Mouse (Mus musculus) ES-E14 (cell line): Measurements from ENCODE around the gene Dnase2b. TPM values are rescaled to one million over a fixed set of nuclear protein-coding genes. Genes with fewer than 3 reads are reported as not detected.

Experiments used
- DNase-seq: peaks from one replicate; pipeline ENCODE4 v3.0.0-alpha.2; 2013; ENCODE audit warnings: low read depth, low spot score
- H3K27ac ChIP-seq: 2 replicates; pipeline ENCODE4 v1.5.1; 2012; ENCODE audit warnings: low read depth, mild to moderate bottlenecking, low read length, moderate library complexity, mixed read lengths; ENCODE audit not compliant: poor library complexity, insufficient read depth, severe bottlenecking
- H3K36me3 ChIP-seq: 2 replicates; pipeline ENCODE4 v1.6.1; 2012; ENCODE audit warnings: mild to moderate bottlenecking, low read length, moderate library complexity, mixed read lengths; ENCODE audit not compliant: control insufficient read depth, poor library complexity, insufficient read depth, severe bottlenecking
- H3K4me1 ChIP-seq, 2 experiments: fragments of 150-350 bp in 1 of 2; sonication (generic) in 1 of 2; 2 replicates each; pipeline ENCODE4 v1.6.1; 2012; ENCODE audit warnings: low read length in 2 of 2, mild to moderate bottlenecking in 1 of 2, mixed read lengths in 1 of 2; ENCODE audit not compliant: control insufficient read depth in 2 of 2, insufficient read depth in 2 of 2, poor library complexity in 1 of 2
- H3K4me3 ChIP-seq, 2 experiments: fragments of 150-350 bp in 1 of 2; sonication (generic) in 1 of 2; 2 replicates each; pipeline ENCODE4 v1.5.1; 2012; ENCODE audit warnings: low read length in 2 of 2, low read depth in 1 of 2, mild to moderate bottlenecking in 1 of 2, mixed read lengths in 1 of 2; ENCODE audit not compliant: insufficient read depth in 1 of 2, poor library complexity in 1 of 2, severe bottlenecking in 1 of 2
- H3K9ac ChIP-seq: 2 replicates; pipeline ENCODE4 v1.6.1; 2012; ENCODE audit warnings: low read depth, mild to moderate bottlenecking, low read length, mixed read lengths; ENCODE audit not compliant: poor library complexity, insufficient read depth, severe bottlenecking
- H3K9me3 ChIP-seq: fragments of 150-350 bp; sonication (generic); 2 replicates; pipeline ENCODE4 v1.6.1; 2012; ENCODE audit warnings: low read depth, mild to moderate bottlenecking, low read length; ENCODE audit not compliant: control insufficient read depth, insufficient read depth
- CHD2 ChIP-seq: IDR thresholded peaks from 2 replicates; pipeline ENCODE4 v1.6.1; 2014; ENCODE audit warnings: mild to moderate bottlenecking, low read depth, low read length, inconsistent platforms
- HCFC1 ChIP-seq: IDR thresholded peaks from 2 replicates; pipeline ENCODE4 v1.6.1; 2012; ENCODE audit warnings: low read length, inconsistent platforms, borderline replicate concordance; ENCODE audit not compliant: insufficient read depth
- MAFK ChIP-seq: IDR thresholded peaks from 2 replicates; pipeline ENCODE4 v1.6.1; 2014; ENCODE audit warnings: mild to moderate bottlenecking, low read depth, low read length, inconsistent platforms; ENCODE audit not compliant: insufficient read depth
- ZC3H11A ChIP-seq: IDR thresholded peaks from 2 replicates; pipeline ENCODE4 v1.6.1; 2012; ENCODE audit warnings: low read depth, mild to moderate bottlenecking, inconsistent platforms, low read length, borderline replicate concordance
- ZNF384 ChIP-seq: IDR thresholded peaks from 2 replicates; pipeline ENCODE4 v1.6.1; 2012; ENCODE audit warnings: low read depth, low read length, inconsistent platforms
- in situ Hi-C, 2 experiments: fragments of 600-800 bp; cut with MboI; formaldehyde crosslinking; loops; one replicate each; pipeline ENCODE4 v1.15.1; 2025; ENCODE audit warnings: low sequenced_read_pairs in 2 of 2, inconsistent platforms in 1 of 2; ENCODE audit not compliant: unreplicated experiment in 2 of 2
- total RNA-seq: library from RNA; depleted of rRNA; stranded (reverse); fragments of 300-350 nt; gene quantifications from 2 replicates; pipeline ENCODE4 v1.2.3, GENCODE M21; 2012

Dnase2b gene
- total RNA-seq, 1 experiment, result not detected

DNA sequence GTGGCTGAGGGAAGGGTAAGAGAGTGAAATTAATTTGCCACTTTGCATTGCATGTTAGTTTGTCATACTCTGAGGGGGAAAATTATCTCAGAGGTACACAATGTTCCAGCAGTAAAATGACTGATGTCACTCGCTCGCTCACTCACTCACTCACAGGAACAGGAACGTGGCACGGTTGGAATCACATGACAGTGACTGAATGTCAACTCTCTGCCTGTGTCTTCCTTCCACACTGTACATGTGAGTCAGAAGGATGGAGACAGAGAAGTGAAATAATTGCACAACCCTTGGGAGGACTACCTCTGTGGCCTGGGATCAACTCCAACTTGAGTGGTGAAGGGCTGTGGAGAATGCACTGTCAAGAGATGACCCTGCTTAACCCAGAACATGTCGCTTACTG lies 42.0 kb upstream of the Dnase2b start:
- H3K4me3 ChIP-seq, result no peak overlapping the region
- in situ Hi-C loops, result no loop called here
- no peak for TF ChIP-seq CHD2
- TF ChIP-seq ZC3H11A, result no peak
- TF ChIP-seq ZNF384, result no peak
- TF ChIP-seq MAFK, result no peak
- TF ChIP-seq HCFC1, result no peak

DNA sequence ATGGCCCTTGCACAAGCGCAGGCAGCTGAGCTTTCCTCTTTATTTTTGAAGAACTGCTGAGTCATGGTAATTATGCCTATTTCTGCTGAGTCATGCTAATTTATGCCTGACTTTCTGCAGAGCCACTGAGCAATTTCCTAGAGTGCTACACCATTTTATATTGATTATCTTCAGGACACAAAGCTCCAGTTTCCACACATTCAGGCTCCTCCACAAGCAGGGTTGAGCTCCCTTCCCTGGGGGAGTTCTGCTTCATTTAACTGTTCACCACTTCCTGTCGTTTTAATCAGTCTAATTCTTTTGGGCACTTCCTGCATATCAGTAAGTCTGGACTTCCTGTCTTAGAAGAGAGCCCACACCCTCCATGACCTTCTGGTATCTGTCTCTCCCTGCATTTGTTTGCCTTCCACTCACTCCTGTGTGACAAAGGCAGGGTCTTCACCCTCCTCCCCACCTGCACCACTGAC lies 39.7 kb upstream of the Dnase2b start:
- H3K9me3 ChIP-seq, result no peaks in the 10 kb centered on the region
- H3K27ac ChIP-seq, result no peak overlapping the region
- TF ChIP-seq ZC3H11A (no peak), MAFK (peak; percentile 99)
- no peak for DNase-seq
- H3K9ac ChIP-seq, result no peak overlapping the region
- H3K4me3 ChIP-seq, result no peak overlapping the region
- H3K4me1 ChIP-seq, result no peaks in the 10 kb centered on the region
- no peaks in the 10 kb centered on the region for H3K36me3 ChIP-seq
- in situ Hi-C loops, result no loop called here

More for the DNA sequence above, 42.0 kb upstream of the Dnase2b start:
- no peaks in the 10 kb centered on the region for H3K9me3 ChIP-seq
- no peaks in the 10 kb centered on the region for H3K4me1 ChIP-seq
- no peak overlapping the region for H3K9ac ChIP-seq
- DNase-seq, result no peak
- H3K36me3 ChIP-seq, result no peaks in the 10 kb centered on the region
- H3K27ac ChIP-seq, result no peak overlapping the region

DNA sequence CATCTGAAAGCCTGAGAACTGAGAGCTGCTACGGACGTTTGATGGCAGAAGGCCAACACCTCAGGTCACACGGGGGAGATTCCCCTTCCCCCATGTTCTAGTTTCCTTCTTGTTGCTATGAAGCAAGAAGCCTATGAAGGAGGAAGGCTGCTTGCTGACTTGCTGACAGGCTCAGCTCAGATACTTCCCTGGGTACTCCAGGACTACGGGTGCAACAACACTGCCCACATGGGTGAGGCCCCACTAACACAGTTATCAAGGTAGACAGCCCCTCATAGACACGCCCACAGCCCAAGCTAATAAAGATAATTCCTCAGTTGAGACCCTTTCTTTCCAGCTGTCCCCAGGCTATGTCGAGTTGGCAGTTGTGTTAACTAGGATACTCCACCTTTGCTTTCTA lies 38.3 kb upstream of the Dnase2b start:
- Histone ChIP-seq H3K36me3 (no peaks in the 10 kb centered on the region), H3K9me3 (no peaks in the 10 kb centered on the region), H3K4me3 (no peak overlapping the region), H3K4me1 (no peaks in the 10 kb centered on the region), H3K27ac (no peak overlapping the region), H3K9ac (no peak overlapping the region)
- in situ Hi-C loops, result no loop called here
- TF ChIP-seq MAFK (no peak), HCFC1 (no peak), ZNF384 (no peak), CHD2 (no peak)
- DNase-seq, result no peak

DNA sequence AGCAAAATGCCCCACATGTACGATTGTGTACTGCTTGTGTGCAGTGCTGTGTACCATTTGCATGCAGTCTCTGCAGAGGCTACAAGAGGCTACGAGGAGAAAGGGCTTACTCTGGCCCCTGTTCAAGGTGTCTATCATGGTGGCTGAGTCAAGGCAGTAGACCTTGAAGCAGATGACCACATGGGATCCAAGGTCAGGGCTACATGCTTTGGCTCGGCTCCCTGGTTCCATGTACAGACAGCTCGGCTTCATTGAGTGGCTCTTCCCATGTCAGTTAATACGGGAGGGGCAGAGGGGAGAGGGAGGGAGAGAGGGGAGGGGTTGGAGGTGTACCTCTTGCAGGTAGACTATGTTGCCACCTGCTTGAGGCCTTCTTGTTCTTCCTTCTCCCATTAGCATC lies 37.0 kb upstream of the Dnase2b start:
- Histone ChIP-seq H3K4me3 (no peak overlapping the region), H3K9ac (no peak overlapping the region), H3K9me3 (no peaks in the 10 kb centered on the region), H3K4me1 (no peaks in the 10 kb centered on the region), H3K27ac (no peak overlapping the region), H3K36me3 (no peaks in the 10 kb centered on the region)
- in situ Hi-C loops, result no loop called here
- DNase-seq, result no peak
- TF ChIP-seq CHD2, result no peak
- no peak for TF ChIP-seq HCFC1
- no peak for TF ChIP-seq ZC3H11A

DNA sequence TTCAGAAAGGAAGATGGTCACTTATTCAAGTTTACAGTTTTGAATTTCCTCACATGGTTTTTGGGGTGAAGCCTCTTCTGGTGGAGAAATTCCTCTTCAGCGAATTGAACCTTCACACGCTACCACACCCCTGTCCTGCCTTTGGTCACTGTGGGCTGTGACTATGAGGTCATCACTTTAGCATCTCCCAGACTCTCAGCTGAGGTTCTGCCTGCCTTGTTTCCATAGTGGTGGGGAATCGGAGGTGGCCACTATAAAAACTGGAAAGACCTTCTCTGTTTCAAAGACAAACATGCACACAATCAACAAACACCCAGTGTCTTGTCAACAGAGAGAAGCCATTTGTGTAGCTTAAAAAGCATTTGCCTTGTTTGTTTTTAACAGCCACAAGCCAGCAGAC lies 35.8 kb upstream of the Dnase2b start, which contains the start of gene 4930503B20Rik:
4930503B20Rik (minus strand) TSS at position 101 of the 400 bp plus-strand sequence.
- no peaks in the 10 kb centered on the region for H3K4me1 ChIP-seq

More for the DNA sequence above, 35.8 kb upstream of the Dnase2b start, which contains the start of gene 4930503B20Rik:
- no peaks in the 10 kb centered on the region for H3K36me3 ChIP-seq
- no peaks in the 10 kb centered on the region for H3K9me3 ChIP-seq
- no peak within 1 kb of the TSS for H3K9ac ChIP-seq
- no peak within 1 kb of the TSS for H3K27ac ChIP-seq
- TF ChIP-seq CHD2 (no peak), ZNF384 (no peak), ZC3H11A (no peak), HCFC1 (no peak), MAFK (no peak)
- in situ Hi-C loops, result no loop called here
- DNase-seq, result no peak
- H3K4me3 ChIP-seq, result no peak within 1 kb of the TSS
